Mouse (Mus musculus): ENCODE measurements around the gene Fyb2.

Gene Fyb2

DNA sequence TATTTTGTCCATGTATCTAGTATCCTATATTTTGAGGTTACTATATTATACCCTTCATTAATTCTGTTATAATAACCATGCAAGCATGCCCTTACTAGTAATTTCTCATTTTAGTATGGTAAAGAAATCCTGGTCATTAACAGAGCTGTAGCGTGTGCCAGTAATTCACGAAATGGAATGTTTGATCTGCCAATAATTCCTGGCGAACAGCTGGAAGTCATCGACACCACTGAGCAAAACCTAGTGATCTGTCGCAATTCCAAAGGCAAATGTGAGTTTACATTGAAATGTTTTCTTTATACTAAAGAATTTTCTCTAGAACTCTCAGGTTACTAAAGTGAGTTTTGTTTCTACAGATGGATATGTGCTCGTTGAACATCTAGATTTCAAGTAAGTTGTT lies 102.2 kb downstream of the Fyb2 start:
- DNase-seq (ENCODE audit: low spot score), result no peak

- no peak for DNase-seq (ENCODE audit: low spot score)
Observed at GRCm38 (mm10) chr4:105016006-105016613, 102.9 kb downstream of the Fyb2 start.

- no peak for DNase-seq (ENCODE audit: low spot score)
Observed at GRCm38 (mm10) chr4:105027278-105027677, 114.0 kb downstream of the Fyb2 start.

GRCm38 (mm10) chr4:105031104-105031503 lies 117.8 kb downstream of the Fyb2 start:
- no peak for DNase-seq (ENCODE audit: low spot score)

- peak; percentile 43 for DNase-seq (ENCODE audit: low spot score)
Observed at GRCm38 (mm10) chr4:105033153-105033552, 119.9 kb downstream of the Fyb2 start.

GRCm38 (mm10) chr4:105034259-105034658 lies 121.0 kb downstream of the Fyb2 start:
- peak; percentile 52 for DNase-seq (ENCODE audit: low spot score)

- no peak for DNase-seq (ENCODE audit: low spot score)
Observed at GRCm38 (mm10) chr4:105050041-105050440, 136.8 kb downstream of the Fyb2 start.

DNA sequence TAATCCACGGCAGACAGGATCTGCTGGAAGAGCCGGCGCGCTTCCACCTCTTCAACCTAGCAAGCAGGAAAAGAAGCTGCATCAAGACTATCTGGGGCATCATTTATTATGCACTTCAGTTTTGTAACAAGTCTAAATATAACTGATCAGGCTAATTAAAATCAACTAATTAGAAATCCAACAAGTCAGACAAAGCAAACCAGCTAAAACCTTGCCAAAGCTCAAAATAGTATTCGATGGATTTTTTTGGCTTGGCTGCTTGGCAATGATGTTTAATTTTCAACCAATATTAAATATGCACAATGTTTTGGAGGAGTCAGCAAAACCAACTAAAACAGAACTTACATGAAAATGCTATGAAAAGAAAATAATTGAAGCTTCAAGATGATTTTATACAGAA lies 138.0 kb downstream of the Fyb2 start:
- DNase-seq (ENCODE audit: low spot score), result no peak
